Comparison of ENCODE assay signal across 12 mouse cellular contexts in genomic region chr13:42258422-42258821, GRCm38 (mm10). TPM values are rescaled to one million over a fixed set of nuclear protein-coding genes. Genes with fewer than 3 reads are reported as not detected.
DNase-seq lines count a peak whose midpoint lies in the region; ATAC-seq and TF ChIP-seq lines count a peak whose summit lies in the region.
"Had no signal": no experiment of that assay in that cellular context is flagged by ENCODE, and none has a peak within 500 bp of the region (broad histone marks: within the 10 kb centered on the region; RNA-seq: fewer than 3 reads in every experiment).

No protein-coding gene starts in this region.

- no peaks in the 10 kb centered on the region for H3K36me3 ChIP-seq in heart, embryonic 14.5 days (ENCODE audit: control insufficient read depth, insufficient read depth, low read length)
- H3K36me3 ChIP-seq in hindbrain, postnatal 0 days (ENCODE audit: insufficient read depth, low read length): no peaks in the 10 kb centered on the region
- H3K36me3 ChIP-seq in midbrain, embryonic 13.5 days: no peaks in the 10 kb centered on the region
- H3K36me3 ChIP-seq in midbrain, postnatal 0 days (ENCODE audit: insufficient read depth, low read length): no peaks in the 10 kb centered on the region
- H3K36me3 ChIP-seq: hindbrain, embryonic 12.5 days; limb, embryonic 13.5 days had no signal

- peak overlapping the region; percentile 15; the same call in 1 of the 2 replicates for H3K4me2 ChIP-seq in heart, embryonic 14.5 days (ENCODE audit: low read length)
- no peak overlapping the region for H3K4me2 ChIP-seq in hindbrain, postnatal 0 days (ENCODE audit: low read depth, low read length)
- no peak overlapping the region for H3K4me2 ChIP-seq in midbrain, embryonic 13.5 days (replicated peaks)
- H3K4me2 ChIP-seq in midbrain, postnatal 0 days (ENCODE audit: low read depth, low read length, poor library complexity, severe bottlenecking): no peak overlapping the region
- H3K4me2 ChIP-seq: hindbrain, embryonic 12.5 days; limb, embryonic 13.5 days had no signal

- H3K4me1 ChIP-seq in heart, embryonic 14.5 days (ENCODE audit: control insufficient read depth in 2 of 2, insufficient read depth in 2 of 2, low read length in 2 of 2): peaks cover 5 to 9% of the 10 kb centered on the region in 2 experiments
- no peaks in the 10 kb centered on the region for H3K4me1 ChIP-seq in hindbrain, postnatal 0 days (ENCODE audit: insufficient read depth, low read length)
- H3K4me1 ChIP-seq in midbrain, embryonic 13.5 days (replicated peaks): no peaks in the 10 kb centered on the region
- no peaks in the 10 kb centered on the region for H3K4me1 ChIP-seq in midbrain, postnatal 0 days (ENCODE audit: insufficient read depth, low read length)
- H3K4me1 ChIP-seq: hindbrain, embryonic 12.5 days; limb, embryonic 13.5 days had no signal

- no peak overlapping the region for H3K4me3 ChIP-seq in heart, embryonic 14.5 days (ENCODE audit: control insufficient read depth in 1 of 2, insufficient read depth in 1 of 2, low read depth in 1 of 2, low read length in 2 of 2)
- H3K4me3 ChIP-seq in hindbrain, postnatal 0 days (ENCODE audit: low read length): no peak overlapping the region
- H3K4me3 ChIP-seq in midbrain, embryonic 13.5 days (replicated peaks): no peak overlapping the region
- H3K4me3 ChIP-seq in midbrain, postnatal 0 days (ENCODE audit: low read depth, low read length): no peak overlapping the region
- H3K4me3 ChIP-seq: hindbrain, embryonic 12.5 days; limb, embryonic 13.5 days had no signal

- peak; percentile 20 for DNase-seq in layer of hippocampus, adult 9-10 months (ENCODE audit: low spot score)
- DNase-seq in layer of hippocampus, postnatal 25 days (ENCODE audit: extremely low spot score in 1 of 2, low spot score in 1 of 2): no peak
- DNase-seq in brain, adult 2 months (ENCODE audit: low read depth, low spot score): peak; percentile 46
- DNase-seq in hindbrain, postnatal 0 days (ENCODE audit: low spot score): no peak
- DNase-seq in midbrain, postnatal 0 days (ENCODE audit: low spot score): no peak
- DNase-seq: cerebellum, postnatal 14 days had no signal

- H3K9ac ChIP-seq in heart, embryonic 14.5 days (ENCODE audit: low read length): no peak overlapping the region
- H3K9ac ChIP-seq in hindbrain, postnatal 0 days (replicated peaks; ENCODE audit: low read length): no peak overlapping the region
- no peak overlapping the region for H3K9ac ChIP-seq in midbrain, embryonic 13.5 days (replicated peaks)
- no peak overlapping the region for H3K9ac ChIP-seq in midbrain, postnatal 0 days (replicated peaks; ENCODE audit: low read length, poor library complexity, severe bottlenecking)
- H3K9ac ChIP-seq: hindbrain, embryonic 12.5 days; limb, embryonic 13.5 days had no signal

- H3K27ac ChIP-seq in heart, embryonic 14.5 days (replicated peaks in 1 of 2; ENCODE audit: control insufficient read depth in 1 of 2, insufficient read depth in 1 of 2, low read depth in 2 of 2, low read length in 2 of 2): peak overlapping the region; percentile 91 to 93
- no peak overlapping the region for H3K27ac ChIP-seq in hindbrain, postnatal 0 days
- H3K27ac ChIP-seq in midbrain, embryonic 13.5 days: no peak overlapping the region
- H3K27ac ChIP-seq in midbrain, postnatal 0 days (ENCODE audit: low read depth, low read length): no peak overlapping the region
- H3K27ac ChIP-seq: hindbrain, embryonic 12.5 days; kidney, postnatal 0 days; limb, embryonic 13.5 days had no signal

- no peaks in the 10 kb centered on the region for H3K27me3 ChIP-seq in heart, embryonic 14.5 days (ENCODE audit: control insufficient read depth, insufficient read depth, low read length)
- H3K27me3 ChIP-seq in hindbrain, postnatal 0 days (ENCODE audit: insufficient read depth, low read length): no peaks in the 10 kb centered on the region
- H3K27me3 ChIP-seq in midbrain, embryonic 13.5 days: no peaks in the 10 kb centered on the region
- H3K27me3 ChIP-seq in midbrain, postnatal 0 days (ENCODE audit: insufficient read depth, low read length): no peaks in the 10 kb centered on the region
- H3K27me3 ChIP-seq: hindbrain, embryonic 12.5 days; limb, embryonic 13.5 days had no signal

- no peak for TF ChIP-seq CTCF in hindbrain, postnatal 0 days (IDR thresholded peaks at IDR 0.05; ENCODE audit: low read depth)
- no peak for TF ChIP-seq CTCF in midbrain, postnatal 0 days (IDR thresholded peaks at IDR 0.05)

- peak; percentile 88 for ATAC-seq in heart, embryonic 14.5 days (ENCODE audit: insufficient number of reproducible peaks, insufficient read depth, low FRiP score, low read depth)
- peak; percentile 93 for ATAC-seq in megakaryocyte, adult 5-6 weeks (ENCODE audit: poor library complexity, severe bottlenecking)
- ATAC-seq in hindbrain, postnatal 0 days: no peak
- ATAC-seq in midbrain, embryonic 13.5 days: no peak
- no peak for ATAC-seq in midbrain, postnatal 0 days (ENCODE audit: low FRiP score)

- H3K9me3 ChIP-seq in heart, embryonic 14.5 days (ENCODE audit: control insufficient read depth, low read length): 0 out of 2 replicates have a peak, but pooled peaks cover 4% of the 10 kb centered on the region
- H3K9me3 ChIP-seq in hindbrain, postnatal 0 days (ENCODE audit: low read length): no peaks in the 10 kb centered on the region
- H3K9me3 ChIP-seq in midbrain, embryonic 13.5 days: no peaks in the 10 kb centered on the region
- no peaks in the 10 kb centered on the region for H3K9me3 ChIP-seq in midbrain, postnatal 0 days (ENCODE audit: low read length)
- H3K9me3 ChIP-seq: hindbrain, embryonic 12.5 days; limb, embryonic 13.5 days had no signal

- 7% methylated on average over 5 of the region's 5 CpGs for WGBS in heart, embryonic 14.5 days
- WGBS in hindbrain, postnatal 0 days: 91% methylated on average over 5 of the region's 5 CpGs
- WGBS in midbrain, embryonic 13.5 days: 92% methylated on average over 5 of the region's 5 CpGs
- WGBS in midbrain, postnatal 0 days: 92% methylated on average over 5 of the region's 5 CpGs

RNA-seq across cellular contexts. Expression of gene Edn1, which starts 42.9 kb away (rescaled TPM):
- 1 to 10 TPM; 2.8 to 3.1 TPM for total RNA-seq in layer of hippocampus, postnatal 25 days (2021)
- polyA plus RNA-seq in heart, embryonic 14.5 days (2014; fragmentation: Nextera tagmentation; extraction: Ambion mirVana): 7.5 and 9.8 TPM in 2 replicates
- total RNA-seq in megakaryocyte, adult 5-6 weeks (2015): 0.25 and 0.36 TPM in 2 replicates
- not detected in 2 replicates for total RNA-seq in megakaryocyte, adult 5-6 weeks (2017)
- 2.9 and 3.0 TPM in 2 replicates for total RNA-seq in hindbrain, postnatal 0 days (2014; rRNA removed)
- polyA plus RNA-seq in hindbrain, postnatal 0 days (2015; fragmentation: Nextera tagmentation; extraction: Ambion mirVana): 3.3 TPM in 2 replicates
- 1.6 and 2.2 TPM in 2 replicates for polyA plus RNA-seq in midbrain, embryonic 13.5 days (2015; fragmentation: Nextera tagmentation; extraction: Ambion mirVana)
- 2.1 and 4.4 TPM in 2 replicates for total RNA-seq in midbrain, postnatal 0 days (2014; rRNA removed)
- polyA plus RNA-seq in midbrain, postnatal 0 days (2015; fragmentation: Nextera tagmentation; extraction: Ambion mirVana): 3.2 and 4.0 TPM in 2 replicates

Comparison
In these comparisons a context has a peak if more than half of its experiments do, and no peak if none do; other contexts are left out.
1. DNase-seq: peak in layer of hippocampus, adult 9-10 months (single experiment) and brain, adult 2 months (single experiment); none in layer of hippocampus, postnatal 25 days (0 of 2), hindbrain, postnatal 0 days (single experiment) and midbrain, postnatal 0 days (single experiment).
2. ATAC-seq: peak in heart, embryonic 14.5 days (single experiment) and megakaryocyte, adult 5-6 weeks (single experiment); none in hindbrain, postnatal 0 days (single experiment), midbrain, embryonic 13.5 days (single experiment) and midbrain, postnatal 0 days (single experiment).
3. H3K27ac ChIP-seq: peak in heart, embryonic 14.5 days (2 of 2); none in hindbrain, postnatal 0 days (single experiment), midbrain, embryonic 13.5 days (single experiment) and midbrain, postnatal 0 days (single experiment).